ENCODE assay signal across 8 mouse cellular contexts in genomic region chr13:19177662-19178259, GRCm38 (mm10).
DNase-seq lines count a peak whose midpoint lies in the region; ATAC-seq and TF ChIP-seq lines count a peak whose summit lies in the region.

No protein-coding gene starts in this region.

- TF ChIP-seq RAD21 in MEL (IDR thresholded peaks at IDR 0.05; ENCODE audit: low read depth, low read length), result peak; percentile 87

- no peak overlapping the region for H3K9ac ChIP-seq in MEL (ENCODE audit: control insufficient read depth, low read depth, low read length, poor library complexity, severe bottlenecking)
- H3K9ac ChIP-seq in embryonic facial prominence, embryonic 15.5 days, result no peak overlapping the region
- no peak overlapping the region for H3K9ac ChIP-seq in hindbrain, embryonic 14.5 days

- H3K36me3 ChIP-seq in MEL (ENCODE audit: control insufficient read depth in 1 of 2, insufficient read depth in 2 of 2, low read length in 2 of 2), result no peaks in the 10 kb centered on the region; a peak in 1 of 4 replicates
- no peaks in the 10 kb centered on the region for H3K36me3 ChIP-seq in embryonic facial prominence, embryonic 15.5 days
- no peaks in the 10 kb centered on the region for H3K36me3 ChIP-seq in hindbrain, embryonic 14.5 days (replicated peaks; ENCODE audit: control insufficient read depth, insufficient read depth)

- H3K4me3 ChIP-seq in MEL (ENCODE audit: control insufficient read depth in 1 of 2, insufficient read depth in 1 of 2, low read depth in 2 of 2, low read length in 2 of 2), result no peak overlapping the region
- no peak overlapping the region for H3K4me3 ChIP-seq in embryonic facial prominence, embryonic 15.5 days (replicated peaks)
- H3K4me3 ChIP-seq in hindbrain, embryonic 14.5 days (replicated peaks; ENCODE audit: low read length), result no peak overlapping the region

- peaks cover 0 to 2% of the 10 kb centered on the region in 2 experiments; a peak in 1 of 4 replicates for H3K27me3 ChIP-seq in MEL (ENCODE audit: control insufficient read depth in 1 of 2, insufficient read depth in 2 of 2, low read length in 2 of 2)
- H3K27me3 ChIP-seq in embryonic facial prominence, embryonic 15.5 days, result no peaks in the 10 kb centered on the region
- H3K27me3 ChIP-seq in hindbrain, embryonic 14.5 days (ENCODE audit: control insufficient read depth, insufficient read depth, low read length), result no peaks in the 10 kb centered on the region

- no peaks in the 10 kb centered on the region for H3K4me1 ChIP-seq in MEL (ENCODE audit: control insufficient read depth in 1 of 2, insufficient read depth in 2 of 2, low read length in 2 of 2)
- H3K4me1 ChIP-seq in embryonic facial prominence, embryonic 15.5 days, result no peaks in the 10 kb centered on the region
- no peaks in the 10 kb centered on the region for H3K4me1 ChIP-seq in hindbrain, embryonic 14.5 days (replicated peaks; ENCODE audit: control insufficient read depth, insufficient read depth, low read length)

- peak; percentile 60; the same call in 1 of the 2 replicates for ATAC-seq in embryonic facial prominence, embryonic 15.5 days (ENCODE audit: insufficient number of reproducible peaks, low FRiP score, low TSS enrichment, low read depth)
- ATAC-seq in hindbrain, embryonic 14.5 days (ENCODE audit: low FRiP score), result peak; percentile 86
- peak; percentile 81 for ATAC-seq in megakaryocyte, adult 5-6 weeks (ENCODE audit: poor library complexity, severe bottlenecking)

- DNase-seq in MEL (ENCODE audit: low read depth, low spot score), result peak; percentile 77
- DNase-seq in brain, embryonic 14.5 days (ENCODE audit: low read depth), result peak; percentile 82
- DNase-seq in hindbrain, embryonic 14.5 days (ENCODE audit: low spot score), result peak; percentile 64
- DNase-seq in left cerebral cortex, adult 11 months (ENCODE audit: low spot score), result peak; percentile 28
- peak; percentile 15 for DNase-seq in spleen, adult 12 weeks (ENCODE audit: low spot score)
- DNase-seq in gastrocnemius, postnatal 25 days, result no peak

- no peak for TF ChIP-seq EP300 in MEL (IDR thresholded peaks at IDR 0.05; ENCODE audit: low read depth in 1 of 2, low read length in 2 of 2)

- no peaks in the 10 kb centered on the region for H3K79me2 ChIP-seq in MEL (ENCODE audit: control insufficient read depth, insufficient read depth, low read length, poor library complexity)

- 34% methylated on average over 1 of the region's 1 CpGs for WGBS in embryonic facial prominence, embryonic 15.5 days
- 61% methylated on average over 1 of the region's 1 CpGs for WGBS in hindbrain, embryonic 14.5 days

- TF ChIP-seq CTCF in MEL (IDR thresholded peaks at IDR 0.05 in 2 of 3, conservative IDR thresholded peaks at IDR 0.05 in 1 of 3; ENCODE audit: control insufficient read depth in 1 of 3, insufficient read depth in 1 of 3, low read depth in 2 of 3, low read length in 3 of 3, poor library complexity in 1 of 3, severe bottlenecking in 1 of 3), result peak; percentile 49 to 80 (median 56)
- TF ChIP-seq CTCF in brain, embryonic 14.5 days (IDR thresholded peaks at IDR 0.05; ENCODE audit: borderline replicate concordance, extremely low read depth, insufficient read depth, insufficient read length), result peak; percentile 70; the same call in 1 of the 2 replicates

- no peak overlapping the region for H3K27ac ChIP-seq in MEL (ENCODE audit: control insufficient read depth, low read depth, low read length)
- no peak overlapping the region for H3K27ac ChIP-seq in embryonic facial prominence, embryonic 15.5 days (replicated peaks)
- no peak overlapping the region for H3K27ac ChIP-seq in hindbrain, embryonic 14.5 days

- H3K4me2 ChIP-seq in embryonic facial prominence, embryonic 15.5 days (replicated peaks), result no peak overlapping the region
- no peak overlapping the region for H3K4me2 ChIP-seq in hindbrain, embryonic 14.5 days (replicated peaks)

- no peak for TF ChIP-seq POLR2A in MEL (IDR thresholded peaks at IDR 0.05; ENCODE audit: control insufficient read depth in 1 of 2, insufficient read depth in 1 of 2, low read depth in 1 of 2, low read length in 2 of 2, poor library complexity in 1 of 2)
- TF ChIP-seq POLR2A in brain, embryonic 14.5 days (IDR thresholded peaks at IDR 0.05; ENCODE audit: borderline replicate concordance, extremely low read depth, insufficient read depth, insufficient read length, poor library complexity, severe bottlenecking), result no peak

- no peaks in the 10 kb centered on the region for H3K9me3 ChIP-seq in MEL (replicated peaks; ENCODE audit: insufficient read depth, low read length)
- no peaks in the 10 kb centered on the region for H3K9me3 ChIP-seq in embryonic facial prominence, embryonic 15.5 days (replicated peaks)
- H3K9me3 ChIP-seq in hindbrain, embryonic 14.5 days (ENCODE audit: control insufficient read depth, low read length), result no peaks in the 10 kb centered on the region

TF ChIP-seq in MEL, 35 proteins besides CTCF, POLR2A, EP300 and RAD21:
- TF ChIP-seq MXI1 (IDR thresholded peaks at IDR 0.05; ENCODE audit: low read depth, low read length), result no peak
- peak; percentile 73 for TF ChIP-seq SMC3 (IDR thresholded peaks at IDR 0.05; ENCODE audit: low read depth, low read length)
- TF ChIP-seq ZC3H11A (IDR thresholded peaks at IDR 0.05; ENCODE audit: low read depth, low read length), result peak; percentile 50
